Mouse (Mus musculus) left cerebral cortex, postnatal 10 days (tissue): ENCODE results near the gene Senp7. TPM values are rescaled to one million over a fixed set of nuclear protein-coding genes. Genes with fewer than 3 reads are reported as not detected.
"Not testable (repeated sequence)": the region's sequence is repeated elsewhere in the genome, so short reads cannot be mapped to it uniquely, and the experiment has no call there.

Experiments used
- DNase-seq, 2 experiments: peaks; one replicate each; pipeline ENCODE4 v3.0.0; 2021 to 2022; ENCODE audit warnings: low spot score in 2 of 2, mixed read lengths in 1 of 2; ENCODE audit errors: extremely low spot score in 1 of 2
- intact Hi-C: fragments of 180-260 bp; cut with DNase I; formaldehyde crosslinking; loops from one replicate; pipeline ENCODE4 v1.15.1; 2025
- total RNA-seq, 2 experiments: library from RNA; stranded (reverse); gene quantifications; 2 replicates each; pipeline ENCODE4 v1.2.3; 2021

Senp7 gene
- total RNA-seq, 2 experiments from 2014 or later, result 42.7 to 46.2 TPM

DNA sequence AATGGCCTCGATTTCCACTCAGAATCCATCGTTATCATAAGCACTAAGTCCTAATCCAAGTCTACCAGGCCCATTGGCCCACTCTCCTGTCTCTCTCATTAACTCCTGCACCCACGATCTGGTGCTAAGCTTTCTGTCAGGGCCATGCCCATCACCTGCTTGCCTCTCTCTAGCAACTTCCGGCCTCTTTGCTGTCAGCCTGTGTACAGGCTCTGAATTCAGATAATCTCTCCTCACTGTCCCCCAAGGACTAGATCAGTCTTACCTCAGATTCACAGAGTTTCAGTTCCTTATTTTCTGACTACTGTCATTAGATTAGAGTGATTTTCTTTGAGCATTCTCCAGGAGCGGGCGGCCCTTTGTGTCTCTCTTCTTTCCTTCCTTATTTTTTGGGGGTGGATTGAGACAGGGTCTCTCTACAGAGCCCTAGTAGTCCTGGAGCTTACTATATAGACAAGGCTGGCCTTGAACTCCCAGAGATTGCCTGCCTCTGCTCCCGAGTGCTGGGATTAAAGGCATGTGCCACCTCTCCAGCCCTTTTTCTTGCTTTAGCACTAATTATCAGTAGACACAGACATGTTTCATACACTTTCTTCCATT is 14.0 kb downstream of the Senp7 start:
- no peak for DNase-seq
- intact Hi-C loops, result no loop called here

- intact Hi-C loops, result no loop called here
These were observed 14.8 kb downstream of the Senp7 start for GRCm38 (mm10) chr16:56062981-56063380.

DNA sequence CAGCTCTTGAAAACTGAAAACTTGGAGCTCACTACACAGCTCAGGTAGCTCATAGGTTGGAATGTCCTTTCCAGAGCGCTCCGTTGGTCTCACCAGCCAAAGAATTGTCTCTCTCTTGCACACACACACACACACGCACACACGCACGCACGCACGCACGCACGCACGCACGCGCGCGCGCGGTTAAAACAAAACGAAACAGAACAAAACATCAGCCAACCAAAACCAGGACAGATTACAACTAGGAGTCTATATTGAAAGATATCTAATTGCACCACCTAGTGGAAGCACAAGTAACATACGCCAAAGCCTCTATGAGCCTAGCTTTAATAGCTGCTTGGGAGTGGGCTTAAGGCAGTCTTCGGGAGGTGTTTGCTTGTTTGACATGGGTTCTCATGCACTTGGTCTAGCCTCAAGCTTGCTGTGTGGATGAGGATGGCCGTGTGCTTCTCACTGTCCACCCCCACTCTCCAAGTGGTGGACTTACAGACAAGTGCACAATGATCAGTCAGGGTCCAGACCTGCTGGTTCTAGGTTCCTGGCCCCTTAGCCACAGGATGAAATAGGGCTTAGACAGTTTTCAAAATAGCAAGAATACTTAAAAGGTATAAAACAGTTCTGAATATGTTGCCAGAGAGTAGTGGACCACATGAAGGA is 16.3 kb downstream of the Senp7 start:
- intact Hi-C loops, result no loop called here

More at GRCm38 (mm10) chr16:56062981-56063380, 14.8 kb downstream of the Senp7 start:
- DNase-seq, result no peak

DNA sequence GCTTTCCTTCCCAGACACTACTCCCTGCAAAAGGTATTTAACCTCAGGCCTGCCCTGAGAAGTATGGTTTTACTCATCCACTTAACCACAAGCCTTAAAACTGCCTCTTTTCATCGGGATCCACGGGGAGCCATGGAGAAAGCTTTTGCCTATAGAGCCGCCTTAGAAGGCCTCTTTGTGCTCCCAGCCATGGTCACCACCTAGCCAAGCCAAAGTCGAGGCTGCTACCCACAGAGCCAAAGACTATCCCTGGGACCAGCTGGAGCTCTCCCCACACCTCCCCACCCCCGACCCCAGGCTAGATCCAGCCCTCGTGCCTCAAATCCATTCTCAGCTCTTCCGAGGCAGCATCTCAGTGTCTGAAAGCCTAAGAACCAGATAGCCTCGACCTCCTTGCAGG is 18.0 kb downstream of the Senp7 start:
- intact Hi-C loops, result loop anchor here (5.0 kb wide), 2 partner anchors 34 to 114 kb away; no protein-coding TSS in a partner anchor
- DNase-seq, result no peak

More for the DNA sequence above, 16.3 kb downstream of the Senp7 start:
- DNase-seq, result peak; percentile 68

DNA sequence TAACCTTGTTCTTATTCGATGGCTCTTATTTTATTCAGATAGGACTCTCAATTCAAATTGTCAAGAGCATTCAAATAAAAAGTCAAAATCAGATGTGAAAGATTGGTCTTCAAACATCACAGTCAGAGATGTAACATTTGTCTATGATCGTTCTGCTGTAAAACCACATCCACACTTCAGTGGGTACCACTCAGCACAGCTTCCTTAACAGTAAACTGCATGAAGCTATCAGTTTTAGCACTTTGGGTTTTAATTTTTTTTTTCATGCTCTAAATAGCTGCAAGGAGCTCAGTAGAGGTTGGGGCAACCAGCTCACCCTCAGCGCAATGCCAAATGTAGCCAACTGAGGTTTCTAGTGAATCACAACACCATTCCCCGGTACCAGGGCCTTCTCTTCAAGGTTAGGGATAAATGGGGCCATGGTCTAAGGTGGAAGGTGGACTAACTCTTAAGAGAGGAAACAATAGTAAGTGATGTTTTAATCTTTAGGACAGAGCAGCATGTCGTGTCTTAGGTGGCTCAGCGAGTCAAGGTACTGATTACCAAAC is 20.5 kb downstream of the Senp7 start:
- intact Hi-C loops, result loop anchor here (5.0 kb wide), 2 partner anchors 36 to 116 kb away; no protein-coding TSS in a partner anchor
- no peak for DNase-seq

GRCm38 (mm10) chr16:56071317-56072232 is 23.4 kb downstream of the Senp7 start:
- no peak for DNase-seq
- intact Hi-C loops, result no loop called here

- intact Hi-C loops, result no loop called here
- DNase-seq, result no peak
These were observed 24.4 kb downstream of the Senp7 start for GRCm38 (mm10) chr16:56072533-56072932.

GRCm38 (mm10) chr16:56073150-56073549 is 25.0 kb downstream of the Senp7 start:
- intact Hi-C loops, DNase-seq: not testable (repeated sequence)

GRCm38 (mm10) chr16:56074122-56074521 is 26.0 kb downstream of the Senp7 start:
- intact Hi-C loops, result no loop called here
- no peak for DNase-seq

- intact Hi-C loops, result no loop called here
- no peak for DNase-seq
These were observed 26.4 kb downstream of the Senp7 start for GRCm38 (mm10) chr16:56074565-56074964.

DNA sequence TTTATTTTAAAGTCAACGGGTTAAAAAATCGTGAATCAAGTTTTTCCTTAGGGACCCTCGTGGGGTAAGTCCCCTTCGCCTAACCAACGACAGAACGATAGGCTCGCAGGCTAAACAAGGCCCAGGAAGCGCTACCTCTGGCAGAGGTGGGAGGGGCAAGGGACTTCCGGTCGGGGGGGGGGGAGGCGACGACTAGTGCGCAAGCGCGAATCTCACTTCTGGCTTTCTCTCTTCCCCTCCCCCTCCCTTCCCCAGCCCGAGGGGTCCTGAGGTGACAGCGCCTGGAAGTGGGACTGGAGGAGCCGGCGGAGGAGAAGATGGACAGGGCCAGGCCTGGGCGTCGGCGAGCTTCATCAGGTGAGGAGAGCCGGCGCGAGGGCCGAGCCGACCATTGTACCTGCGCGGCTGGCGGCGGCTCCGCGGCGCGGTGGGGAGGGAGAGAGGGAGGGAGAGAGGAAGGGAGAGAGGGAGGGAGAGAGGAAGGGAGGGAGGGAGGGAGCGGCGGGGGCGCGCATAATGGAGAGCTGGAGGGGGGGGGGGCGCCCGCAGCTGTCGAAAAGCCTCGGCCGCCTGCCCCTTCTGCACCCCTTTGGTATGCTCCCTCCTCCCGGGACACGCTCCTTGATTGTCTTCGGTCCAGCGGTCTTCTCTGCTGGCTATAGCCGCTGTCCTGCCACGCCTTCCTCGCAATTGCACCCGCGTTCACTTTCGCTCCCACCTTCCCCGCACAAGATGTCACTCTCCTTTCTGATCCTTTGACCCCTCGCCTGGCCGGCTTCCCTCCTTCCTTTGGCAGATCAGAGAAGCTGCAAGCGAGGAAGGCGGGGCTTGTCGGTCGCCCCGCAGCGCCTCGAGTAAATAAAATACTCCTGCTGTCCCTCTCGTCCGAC is 27.3 kb downstream of the Senp7 start:
- intact Hi-C loops, result no loop called here
- peak; percentile 83 to 90 for DNase-seq

- DNase-seq, result no peak
- intact Hi-C loops, result no loop called here
These were observed 28.2 kb downstream of the Senp7 start for GRCm38 (mm10) chr16:56076121-56076869.

DNA sequence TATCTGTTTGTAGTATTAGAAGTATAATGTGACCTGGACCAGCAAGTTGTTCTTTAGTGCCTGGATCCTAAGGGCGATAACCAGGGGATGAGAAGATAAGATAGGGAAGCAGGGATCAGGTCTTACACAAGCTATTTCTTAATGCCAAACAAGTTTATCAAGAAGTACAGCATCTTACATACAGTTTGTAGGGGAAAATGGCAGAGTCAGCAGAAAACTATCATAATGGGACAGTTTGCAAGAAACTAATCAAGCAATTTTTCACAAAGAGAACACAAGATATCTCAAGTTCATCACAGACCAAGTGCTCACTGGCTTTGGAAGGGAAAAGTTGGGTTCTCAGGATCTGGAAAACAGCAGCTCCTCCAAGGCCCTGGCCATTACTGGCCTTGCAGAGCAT is 31.3 kb downstream of the Senp7 start:
- intact Hi-C loops, result no loop called here

DNA sequence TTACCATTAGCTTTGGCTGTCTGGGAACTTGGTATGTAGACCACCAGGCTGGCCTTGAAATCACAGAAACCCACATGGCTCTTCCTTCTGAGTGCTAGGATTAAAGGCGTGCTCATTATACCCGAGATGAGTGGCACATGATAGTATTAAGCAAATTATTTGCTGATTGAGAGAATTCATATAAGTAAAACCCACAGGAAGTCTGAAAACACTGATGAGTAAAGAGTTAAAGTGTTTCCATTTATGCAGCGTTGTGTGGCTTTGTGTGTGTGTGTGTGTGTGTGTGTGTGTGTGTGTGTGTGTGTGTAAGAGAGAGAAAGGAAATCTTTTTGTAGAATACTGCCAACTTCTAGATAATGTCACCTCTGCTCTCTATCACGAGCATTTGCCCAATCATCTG is 33.6 kb downstream of the Senp7 start:
- intact Hi-C loops, result no loop called here
- DNase-seq, result no peak

More for the DNA sequence above, 31.3 kb downstream of the Senp7 start:
- DNase-seq, result no peak

DNA sequence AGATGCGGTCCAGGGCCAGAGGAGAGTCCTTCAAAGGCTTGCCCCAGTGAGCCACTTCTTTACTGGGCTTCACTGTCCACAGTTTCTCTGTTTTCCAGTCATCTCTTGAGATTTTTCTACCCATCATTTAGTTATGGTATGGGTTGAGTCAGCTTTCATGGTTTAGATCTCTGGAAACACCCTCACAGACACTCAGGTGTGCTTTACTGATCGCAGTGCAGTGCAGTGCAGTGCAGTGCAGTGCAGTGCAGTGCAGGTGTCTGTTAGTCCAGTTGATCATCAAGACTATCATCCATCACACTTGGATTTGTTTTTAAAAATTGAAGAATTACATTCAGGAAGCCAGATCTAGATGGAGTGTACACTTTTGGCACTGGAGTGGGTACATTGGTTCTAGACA is 38.2 kb downstream of the Senp7 start:
- intact Hi-C loops, result no loop called here
- DNase-seq, result no peak

GRCm38 (mm10) chr16:56090385-56090784 is 42.2 kb downstream of the Senp7 start:
- no peak for DNase-seq
- intact Hi-C loops, result no loop called here

GRCm38 (mm10) chr16:56096401-56097018 is 48.4 kb downstream of the Senp7 start:
- intact Hi-C loops, result not testable (repeated sequence)

More at GRCm38 (mm10) chr16:56096401-56097018, 48.4 kb downstream of the Senp7 start:
- DNase-seq, result not testable (repeated sequence)
